Mouse (Mus musculus) intestine, embryonic 15.5 days (tissue): Measurements from ENCODE around the gene Lipc. TPM values are rescaled to one million over a fixed set of nuclear protein-coding genes. Genes with fewer than 3 reads are reported as not detected.

Source experiments
- ATAC-seq: fragments of 200-750 bp; cut with Nextera tagmentation; 2 replicates; pipeline ENCODE4 v1.8.0; 2017; ENCODE audit warnings: moderate TSS enrichment, moderate library complexity
- H3K27ac ChIP-seq: fragments of 300-500 bp; sonication (generic); 2 replicates; pipeline ENCODE4 v1.5.1; 2015; ENCODE audit warnings: mild to moderate bottlenecking, inconsistent platforms
- H3K27me3 ChIP-seq: fragments of 300-500 bp; sonication (generic); replicated peaks from 2 replicates; pipeline ENCODE4 v1.6.1; 2015; ENCODE audit warnings: inconsistent platforms
- H3K36me3 ChIP-seq: fragments of 300-500 bp; sonication (generic); 2 replicates; pipeline ENCODE4 v1.6.1; 2015; ENCODE audit warnings: inconsistent platforms
- H3K4me1 ChIP-seq: fragments of 300-500 bp; sonication (generic); replicated peaks from 2 replicates; pipeline ENCODE4 v1.6.1; 2015; ENCODE audit warnings: inconsistent platforms
- H3K4me2 ChIP-seq: fragments of 300-500 bp; sonication (generic); replicated peaks from 2 replicates; pipeline ENCODE4 v1.6.1; 2015; ENCODE audit warnings: mild to moderate bottlenecking, inconsistent platforms
- H3K4me3 ChIP-seq: fragments of 300-500 bp; sonication (generic); replicated peaks from 2 replicates; pipeline ENCODE4 v1.5.1; 2015; ENCODE audit warnings: inconsistent platforms
- H3K9ac ChIP-seq: fragments of 300-500 bp; sonication (generic); 2 replicates; pipeline ENCODE4 v1.6.1; 2015; ENCODE audit warnings: inconsistent platforms
- H3K9me3 ChIP-seq: fragments of 300-500 bp; sonication (generic); 2 replicates; pipeline ENCODE4 v1.6.1; 2016; ENCODE audit warnings: inconsistent platforms
- WGBS: fragments of 180-500 bp; shearing (Covaris S2); methylation state at CpG from one replicate; pipeline ENCODE4 v1.1.7; 2015; 5-methylcytosine and 5-hydroxymethylcytosine counted together
- polyA plus RNA-seq: library from polyadenylated mRNA; unstranded; fragments of >200 nt; fragmentation: Nextera tagmentation; extraction: Ambion mirVana; gene quantifications from 2 replicates; pipeline ENCODE4 v1.2.1, GENCODE M21; 2015

Gene Lipc
- polyA plus RNA-seq, 1 experiment from 2014 or later = 1.1 TPM

DNA sequence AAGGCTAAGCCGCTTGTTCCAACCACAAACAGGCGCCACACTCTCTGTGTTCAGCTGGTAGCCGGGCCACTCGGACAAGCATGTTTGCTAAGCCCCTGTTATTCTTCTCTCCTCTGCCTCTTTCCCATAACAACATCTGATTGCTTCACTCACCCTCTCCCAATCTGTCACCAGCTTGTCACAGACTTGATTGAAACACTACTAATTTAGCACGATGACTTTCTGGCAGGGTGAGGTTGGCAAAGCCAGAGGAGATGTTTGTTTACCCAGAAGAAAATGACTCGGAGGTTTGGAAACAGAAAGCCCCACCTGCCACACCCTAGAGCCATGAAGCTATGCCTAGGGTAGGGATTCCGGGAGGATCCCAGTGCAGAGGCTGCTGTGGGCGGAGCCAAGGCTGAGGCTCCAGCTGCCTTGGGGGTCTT lies 104.4 kb downstream of the Lipc start:
- ATAC-seq = peak; percentile 67

DNA sequence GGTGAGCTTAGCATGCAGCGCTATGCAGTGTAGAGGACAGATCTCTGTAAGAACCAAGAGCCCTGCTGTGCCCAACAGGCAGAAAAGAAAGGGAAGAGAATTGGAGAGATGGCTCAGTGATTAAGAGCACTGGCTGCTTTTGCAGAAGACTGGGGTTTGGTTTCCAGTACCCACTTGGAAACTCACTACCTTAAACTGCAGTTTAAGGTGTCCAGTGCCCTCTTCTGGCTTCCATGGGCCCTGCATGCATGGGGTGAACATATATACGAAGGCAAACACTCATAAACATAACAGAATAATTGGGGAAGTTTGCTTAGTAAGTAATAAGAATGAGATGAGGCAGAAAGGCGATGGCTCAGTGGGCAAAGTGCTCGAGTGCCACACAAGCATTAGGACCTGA lies 108.8 kb downstream of the Lipc start:
- Histone ChIP-seq H3K36me3 (no peaks in the 10 kb centered on the region), H3K4me1 (peaks cover 23% of the 10 kb centered on the region), H3K9me3 (no peaks in the 10 kb centered on the region), H3K9ac (no peak overlapping the region), H3K27me3 (no peaks in the 10 kb centered on the region), H3K27ac (no peak overlapping the region), H3K4me2 (no peak overlapping the region), H3K4me3 (no peak overlapping the region)
- no peak for ATAC-seq
- 93% methylated on average over 4 of the region's 4 CpGs for WGBS

More for the DNA sequence above, 104.4 kb downstream of the Lipc start:
- H3K36me3 ChIP-seq = no peaks in the 10 kb centered on the region
- H3K4me1 ChIP-seq = peaks cover 7% of the 10 kb centered on the region
- H3K9ac ChIP-seq = no peak overlapping the region
- no peak overlapping the region for H3K4me3 ChIP-seq
- 27% methylated on average over 8 of the region's 8 CpGs for WGBS
- no peaks in the 10 kb centered on the region for H3K27me3 ChIP-seq
- H3K9me3 ChIP-seq = no peaks in the 10 kb centered on the region
- H3K27ac ChIP-seq = peak overlapping the region; percentile 48; the same call in 1 of the 2 replicates
- peak overlapping the region; percentile 47 for H3K4me2 ChIP-seq

DNA sequence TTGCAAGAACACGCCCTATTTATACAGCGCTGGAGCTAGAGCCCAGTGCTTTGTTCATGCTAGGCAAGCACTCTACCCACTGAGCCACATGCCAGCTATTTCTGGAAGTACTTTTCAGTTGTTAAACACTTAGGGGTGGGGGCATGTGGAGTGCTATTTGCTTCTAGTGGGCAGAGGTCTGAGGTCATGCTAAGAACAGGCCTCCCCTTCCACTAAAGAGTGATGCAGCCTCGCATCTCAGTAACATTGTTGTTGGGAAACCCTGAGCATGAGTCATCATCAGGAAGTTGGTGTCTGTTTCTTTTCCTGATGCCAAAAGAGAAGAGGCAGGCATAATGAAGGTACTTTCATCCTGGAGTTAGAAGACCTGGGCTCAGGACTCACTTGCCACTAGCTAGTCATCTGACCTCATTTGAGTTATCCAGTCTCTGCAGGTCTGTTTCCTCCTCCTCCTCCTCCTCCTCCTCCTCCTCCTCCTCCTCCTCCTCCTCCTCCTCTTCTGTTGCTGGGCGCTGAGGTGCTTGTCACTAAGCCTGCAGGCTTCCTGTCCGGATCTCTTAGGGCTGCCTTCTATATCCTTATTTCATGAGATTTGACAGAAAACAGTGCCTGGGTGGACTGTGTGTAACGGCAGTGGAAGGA lies 109.6 kb downstream of the Lipc start:
- 0 out of 2 replicates have a peak overlapping the region, but pooled peaks have one; percentile 82 for H3K27ac ChIP-seq
- peaks cover 17% of the 10 kb centered on the region for H3K4me1 ChIP-seq
- no peak overlapping the region for H3K9ac ChIP-seq
- H3K36me3 ChIP-seq = no peaks in the 10 kb centered on the region
- H3K9me3 ChIP-seq = no peaks in the 10 kb centered on the region
- no peak for ATAC-seq
- H3K27me3 ChIP-seq = no peaks in the 10 kb centered on the region
- H3K4me3 ChIP-seq = no peak overlapping the region
- 50% methylated on average over 5 of the region's 6 CpGs for WGBS
- no peak overlapping the region for H3K4me2 ChIP-seq

DNA sequence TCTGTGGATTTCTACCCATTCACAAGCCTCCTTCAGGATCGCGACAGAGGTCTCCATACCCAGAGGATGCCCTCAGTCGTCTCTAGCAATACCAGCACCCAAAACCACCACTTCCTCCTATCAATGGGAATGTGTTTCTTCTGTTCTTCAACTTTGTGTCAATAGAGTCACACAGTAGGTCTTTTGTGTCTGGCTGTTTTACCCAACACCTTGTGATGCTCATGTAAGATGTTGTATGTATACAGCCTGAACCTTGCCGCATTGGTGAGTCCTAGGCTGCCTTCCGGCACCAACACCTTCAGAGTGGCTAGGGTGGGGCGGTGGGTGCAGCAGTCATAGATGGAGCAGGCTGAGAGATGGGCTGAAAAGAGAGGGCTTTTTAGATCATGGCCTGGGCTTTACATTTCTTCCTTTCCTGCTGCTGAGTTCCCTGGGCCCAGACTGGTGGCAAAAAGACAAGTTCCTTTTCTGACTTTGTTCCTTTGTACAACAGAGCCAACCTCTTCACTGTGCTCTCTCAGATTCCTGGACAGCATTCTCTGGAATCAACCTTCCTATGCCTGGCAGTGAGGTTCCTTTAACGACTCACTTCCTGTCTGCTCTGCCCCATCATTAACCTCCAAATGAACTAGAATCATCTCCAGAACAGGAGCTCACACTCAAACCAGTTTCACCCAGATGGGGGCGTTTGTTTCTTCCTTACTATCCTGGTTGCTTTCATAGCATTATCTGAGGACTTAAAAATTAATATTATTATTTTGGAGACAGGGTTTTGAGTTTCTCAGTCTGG lies 110.4 kb downstream of the Lipc start:
- no peak overlapping the region for H3K4me2 ChIP-seq
- 70% methylated on average over 8 of the region's 8 CpGs for WGBS
- peak overlapping the region; percentile 82 for H3K27ac ChIP-seq
- H3K4me1 ChIP-seq = peaks cover 15% of the 10 kb centered on the region
- ATAC-seq = no peak; the same call in 1 of the 2 replicates
- H3K9ac ChIP-seq = no peak overlapping the region
- H3K27me3 ChIP-seq = no peaks in the 10 kb centered on the region
- no peaks in the 10 kb centered on the region for H3K36me3 ChIP-seq
- H3K9me3 ChIP-seq = no peaks in the 10 kb centered on the region
- no peak overlapping the region for H3K4me3 ChIP-seq

GRCm38 (mm10) chr9:70840861-70841341 lies 111.1 kb downstream of the Lipc start:
- Histone ChIP-seq H3K27ac (peak overlapping the region; percentile 82), H3K36me3 (no peaks in the 10 kb centered on the region), H3K27me3 (no peaks in the 10 kb centered on the region), H3K4me2 (peak overlapping the region; percentile 9; the same call in 1 of the 2 replicates), H3K9ac (no peak overlapping the region; the same call in 1 of the 2 replicates), H3K4me3 (no peak overlapping the region), H3K4me1 (peaks cover 15% of the 10 kb centered on the region), H3K9me3 (no peaks in the 10 kb centered on the region)
- WGBS = 13% methylated on average over 6 of the region's 6 CpGs
- ATAC-seq = peak; percentile 82

GRCm38 (mm10) chr9:70838132-70838911 lies 113.7 kb downstream of the Lipc start:
- ATAC-seq = no peak
- H3K27ac ChIP-seq = peak overlapping the region; percentile 22; the same call in 1 of the 2 replicates
- H3K4me3 ChIP-seq = no peak overlapping the region

GRCm38 (mm10) chr9:70834730-70835154 lies 117.3 kb downstream of the Lipc start:
- no peak overlapping the region for H3K9ac ChIP-seq
- no peaks in the 10 kb centered on the region for H3K27me3 ChIP-seq
- no peaks in the 10 kb centered on the region for H3K9me3 ChIP-seq
- ATAC-seq = peak; percentile 92
- H3K27ac ChIP-seq = peak overlapping the region; percentile 76
- H3K4me3 ChIP-seq = no peak overlapping the region
- no peaks in the 10 kb centered on the region for H3K36me3 ChIP-seq
- no peak overlapping the region for H3K4me2 ChIP-seq
- 33% methylated on average over 4 of the region's 4 CpGs for WGBS
- H3K4me1 ChIP-seq = 0 out of 2 replicates have a peak, but pooled peaks cover 9% of the 10 kb centered on the region

More at GRCm38 (mm10) chr9:70838132-70838911, 113.7 kb downstream of the Lipc start:
- Histone ChIP-seq H3K27me3 (no peaks in the 10 kb centered on the region), H3K4me1 (peaks cover 23% of the 10 kb centered on the region), H3K36me3 (no peaks in the 10 kb centered on the region), H3K9ac (no peak overlapping the region), H3K4me2 (no peak overlapping the region), H3K9me3 (no peaks in the 10 kb centered on the region)
- WGBS = 79% methylated on average over 10 of the region's 10 CpGs

- ATAC-seq = peak; percentile 5
- no peak overlapping the region for H3K4me3 ChIP-seq
- WGBS = 88% methylated on average over 3 of the region's 3 CpGs
- no peaks in the 10 kb centered on the region for H3K27me3 ChIP-seq
- no peaks in the 10 kb centered on the region for H3K9me3 ChIP-seq
- H3K36me3 ChIP-seq = no peaks in the 10 kb centered on the region
- no peak overlapping the region for H3K4me2 ChIP-seq
- H3K9ac ChIP-seq = no peak overlapping the region
- 0 out of 2 replicates have a peak, but pooled peaks cover 9% of the 10 kb centered on the region for H3K4me1 ChIP-seq
- peak overlapping the region; percentile 76 for H3K27ac ChIP-seq
Observed at GRCm38 (mm10) chr9:70834217-70834616, 117.8 kb downstream of the Lipc start.

DNA sequence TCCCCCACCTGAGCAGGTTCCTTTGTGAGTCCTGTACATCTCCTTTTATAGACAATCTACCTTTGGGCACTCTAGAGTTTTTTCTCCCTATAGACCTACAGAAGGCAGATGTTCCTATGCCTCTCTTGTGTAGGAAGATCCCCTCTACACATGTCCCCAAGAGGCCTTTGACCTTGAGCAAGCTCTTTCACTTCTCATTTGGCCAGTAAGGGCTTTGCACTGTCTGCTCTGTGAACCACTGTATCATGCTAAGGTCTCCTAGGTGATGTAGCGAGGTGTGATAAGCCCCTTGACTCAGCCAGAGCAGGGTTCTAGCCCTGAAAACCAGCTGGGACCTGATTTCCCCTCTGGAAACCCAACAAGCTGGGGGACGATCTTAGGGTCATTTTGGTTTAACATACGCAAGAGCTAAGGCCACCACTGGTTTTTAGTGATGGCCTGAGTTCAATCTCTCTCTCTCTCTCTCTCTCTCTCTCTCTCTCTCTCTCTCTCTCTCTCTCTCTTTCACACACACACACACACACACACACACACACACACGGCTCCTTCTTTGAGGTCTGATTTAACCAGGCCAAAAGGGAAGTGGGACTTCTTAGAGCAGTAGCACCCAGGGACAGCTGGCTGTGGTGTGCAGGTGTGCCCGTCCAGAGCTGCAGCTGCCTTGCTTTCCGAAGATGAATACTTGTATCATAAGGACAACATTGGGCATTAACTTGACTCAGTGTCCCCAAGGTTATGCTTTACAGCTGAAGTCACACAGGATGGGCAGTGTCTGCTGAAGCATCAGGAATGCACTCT lies 118.7 kb downstream of the Lipc start:
- Histone ChIP-seq H3K4me3 (no peak overlapping the region), H3K9ac (no peak overlapping the region), H3K27ac (no peak overlapping the region), H3K4me1 (0 out of 2 replicates have a peak, but pooled peaks cover 9% of the 10 kb centered on the region), H3K9me3 (no peaks in the 10 kb centered on the region), H3K4me2 (no peak overlapping the region), H3K36me3 (no peaks in the 10 kb centered on the region), H3K27me3 (no peaks in the 10 kb centered on the region)
- 81% methylated on average over 6 of the region's 6 CpGs for WGBS
- no peak for ATAC-seq

DNA sequence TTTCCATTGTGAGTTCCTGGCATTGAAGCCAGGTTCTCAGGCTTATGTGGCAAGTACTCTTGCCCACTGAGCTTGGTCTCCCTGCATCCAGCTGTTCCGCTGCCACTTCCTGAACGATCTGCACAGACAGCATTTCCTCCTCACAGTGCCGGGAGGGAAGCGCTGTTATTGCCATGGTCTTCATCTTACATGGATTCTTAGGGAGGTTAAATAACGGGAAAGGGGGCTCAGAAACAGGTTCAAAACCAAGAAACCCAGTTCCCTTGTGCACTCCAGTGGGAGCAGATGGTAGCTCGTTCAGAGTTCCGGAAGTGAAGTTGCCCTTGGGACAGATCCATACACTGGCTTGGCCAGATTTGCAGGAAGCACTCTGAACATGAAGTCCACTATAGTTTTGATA lies 119.8 kb downstream of the Lipc start:
- no peak for ATAC-seq
- WGBS = 71% methylated on average over 7 of the region's 7 CpGs

DNA sequence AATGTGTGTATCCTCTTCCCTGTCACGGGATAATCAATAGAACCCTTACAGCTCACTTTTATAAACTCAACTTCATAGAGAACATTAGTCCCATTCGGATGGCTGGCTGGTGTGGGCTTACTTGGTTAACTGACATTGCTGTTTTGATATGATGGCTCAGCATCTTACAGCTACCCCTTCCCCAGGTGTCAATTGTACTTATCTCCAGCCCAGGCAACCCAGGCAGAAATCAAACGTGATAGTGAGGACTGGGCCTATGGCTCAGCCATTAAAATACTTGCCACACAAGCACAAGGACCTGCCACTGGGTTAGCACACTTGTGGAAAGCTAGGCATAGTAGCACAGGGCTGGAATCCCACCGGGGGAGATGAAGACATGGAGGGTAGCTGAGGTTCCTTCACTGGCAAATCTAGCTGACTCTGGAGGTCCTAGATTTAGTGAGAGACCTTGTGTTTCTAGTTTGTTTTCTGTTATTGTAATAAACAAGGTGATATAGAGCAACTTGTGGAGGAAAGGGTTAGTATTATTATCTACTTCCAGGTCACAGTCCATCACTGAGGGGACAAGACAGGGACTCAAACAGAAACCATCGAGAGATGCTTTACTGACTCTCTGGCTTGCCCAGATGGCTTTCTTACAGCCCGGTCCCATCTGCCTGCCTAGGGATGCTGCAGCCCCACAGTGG lies 121.0 kb downstream of the Lipc start:
- WGBS = 65% methylated on average over 6 of the region's 6 CpGs
- Histone ChIP-seq H3K36me3 (no peaks in the 10 kb centered on the region), H3K4me1 (0 out of 2 replicates have a peak, but pooled peaks cover 9% of the 10 kb centered on the region)

More for the DNA sequence above, 119.8 kb downstream of the Lipc start:
- no peaks in the 10 kb centered on the region for H3K9me3 ChIP-seq
- H3K4me1 ChIP-seq = 0 out of 2 replicates have a peak, but pooled peaks cover 9% of the 10 kb centered on the region
- no peaks in the 10 kb centered on the region for H3K27me3 ChIP-seq
- H3K36me3 ChIP-seq = no peaks in the 10 kb centered on the region
- no peak overlapping the region for H3K4me3 ChIP-seq
- no peak overlapping the region for H3K4me2 ChIP-seq
- H3K9ac ChIP-seq = no peak overlapping the region
- no peak overlapping the region for H3K27ac ChIP-seq

More for the DNA sequence above, 121.0 kb downstream of the Lipc start:
- H3K27me3 ChIP-seq = no peaks in the 10 kb centered on the region
- no peak overlapping the region for H3K27ac ChIP-seq
- ATAC-seq = no peak
- no peak overlapping the region for H3K4me3 ChIP-seq
- H3K4me2 ChIP-seq = no peak overlapping the region
- no peaks in the 10 kb centered on the region for H3K9me3 ChIP-seq
- no peak overlapping the region for H3K9ac ChIP-seq
